Mouse (Mus musculus) CH12.LX (cell line): Measurements from ENCODE around the gene Cbwd1.

Experiments
- CHD1 ChIP-seq: IDR thresholded peaks from 2 replicates; pipeline ENCODE4 v1.6.1; 2012; ENCODE audit warnings: low read depth, low read length, improper control_type of control experiment, inconsistent platforms
- CHD2 ChIP-seq: IDR thresholded peaks from 2 replicates; pipeline ENCODE4 v1.6.1; 2011; ENCODE audit warnings: low read length, improper control_type of control experiment
- CTCF ChIP-seq, 2 experiments: IDR thresholded peaks in 1 of 2; conservative IDR thresholded peaks in 1 of 2; 2 replicates each; pipeline ENCODE4 v1.5.1; 2011 to 2012; ENCODE audit warnings: low read depth in 2 of 2, low read length in 2 of 2, improper control_type of control experiment in 1 of 2, inconsistent platforms in 1 of 2, mild to moderate bottlenecking in 1 of 2, moderate library complexity in 1 of 2
- E2F4 ChIP-seq: IDR thresholded peaks from 2 replicates; pipeline ENCODE4 v1.6.1; 2011; ENCODE audit warnings: low read depth, low read length, improper control_type of control experiment; ENCODE audit not compliant: insufficient replicate concordance
- EP300 ChIP-seq: IDR thresholded peaks from 2 replicates; pipeline ENCODE4 v1.6.1; 2011; ENCODE audit warnings: low read length, improper control_type of control experiment
- HCFC1 ChIP-seq: IDR thresholded peaks from 2 replicates; pipeline ENCODE4 v1.6.1; 2012; ENCODE audit warnings: low read depth, mild to moderate bottlenecking, inconsistent platforms, low read length, improper control_type of control experiment
- NRF1 ChIP-seq: IDR thresholded peaks from 2 replicates; pipeline ENCODE4 v1.6.1; 2014; ENCODE audit warnings: low read depth, mild to moderate bottlenecking, inconsistent platforms, low read length, improper control_type of control experiment, moderate library complexity
- POLR2AphosphoS2 ChIP-seq: IDR thresholded peaks from 2 replicates; pipeline ENCODE4 v1.6.1; 2011; ENCODE audit warnings: low read depth, low read length, improper control_type of control experiment
- RAD21 ChIP-seq: IDR thresholded peaks from 2 replicates; pipeline ENCODE4 v1.6.1; 2011; ENCODE audit warnings: low read depth, mild to moderate bottlenecking, low read length, improper control_type of control experiment, moderate library complexity
- TBP ChIP-seq: conservative IDR thresholded peaks from 2 replicates; pipeline ENCODE4 v1.6.1; 2011; ENCODE audit warnings: low read depth, low read length, improper control_type of control experiment
- UBTF ChIP-seq: IDR thresholded peaks from 2 replicates; pipeline ENCODE4 v1.6.1; 2012; ENCODE audit warnings: low read depth, mild to moderate bottlenecking, inconsistent platforms, low read length, improper control_type of control experiment, moderate library complexity
- USF1 ChIP-seq: IDR thresholded peaks from 2 replicates; pipeline ENCODE4 v1.6.1; 2014; ENCODE audit warnings: low read depth, mild to moderate bottlenecking, inconsistent platforms, low read length, improper control_type of control experiment
- USF2 ChIP-seq: conservative IDR thresholded peaks from 2 replicates; pipeline ENCODE4 v1.6.1; 2011; ENCODE audit warnings: low read depth, low read length, improper control_type of control experiment
- ZC3H11A ChIP-seq: IDR thresholded peaks from 2 replicates; pipeline ENCODE4 v1.6.1; 2012; ENCODE audit warnings: low read depth, mild to moderate bottlenecking, inconsistent platforms, low read length, improper control_type of control experiment

GRCm38 (mm10) chr19:25002828-25003227, 41.4 kb upstream of the Cbwd1 start:
- no peak for TF ChIP-seq TBP
- TF ChIP-seq CTCF (conservative IDR thresholded peaks at IDR 0.05 in 1 of 2, IDR thresholded peaks at IDR 0.05 in 1 of 2; ENCODE audit: low read depth in 2 of 2, low read length in 2 of 2) = no peak
- no peak for TF ChIP-seq POLR2AphosphoS2
- TF ChIP-seq USF2 = no peak
- no peak for TF ChIP-seq NRF1
- no peak for TF ChIP-seq E2F4
- TF ChIP-seq UBTF = no peak
- peak; percentile 42 for TF ChIP-seq EP300
- TF ChIP-seq USF1 = no peak
- TF ChIP-seq CHD2 = no peak
- no peak for TF ChIP-seq HCFC1
- TF ChIP-seq RAD21 = no peak
- TF ChIP-seq ZC3H11A = no peak
- TF ChIP-seq CHD1 = no peak
